Mouse (Mus musculus) hindlimb bud, embryonic 11.5 days (tissue): ENCODE results near the gene Spag7.

Experiments used
- DNase-seq: peaks from one replicate; pipeline ENCODE4 v3.0.0-alpha.2; 2012; ENCODE audit warnings: low read depth, low spot score; ENCODE audit errors: extremely low spot score

Gene Spag7

GRCm38 (mm10) chr11:70681897-70682581 is 12.8 kb upstream of the Spag7 start:
- no peak for DNase-seq

- no peak for DNase-seq
These were observed 12.0 kb upstream of the Spag7 start for GRCm38 (mm10) chr11:70681170-70681569.

- DNase-seq: no peak
These were observed 10.7 kb upstream of the Spag7 start for GRCm38 (mm10) chr11:70679894-70680293.

DNA sequence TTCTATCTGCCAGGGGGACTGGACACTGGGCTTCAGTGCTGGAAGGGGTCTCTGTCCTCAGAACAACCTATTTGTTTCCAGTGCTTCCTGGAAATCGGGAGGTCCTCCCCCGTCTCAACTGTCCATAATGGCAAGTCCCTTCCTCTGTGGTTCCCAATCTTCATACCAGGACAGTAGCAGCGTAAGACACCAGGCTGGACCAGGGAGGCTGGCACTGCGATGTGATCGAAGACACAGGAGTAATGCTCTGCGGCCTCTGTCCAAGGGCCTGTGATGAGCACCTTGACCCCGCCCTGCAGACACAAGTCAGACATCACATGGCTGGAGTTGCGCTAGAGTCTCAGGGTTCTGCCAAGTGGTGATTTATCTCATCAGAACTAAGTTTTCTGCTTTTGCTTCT is 10.1 kb upstream of the Spag7 start:
- DNase-seq: no peak

DNA sequence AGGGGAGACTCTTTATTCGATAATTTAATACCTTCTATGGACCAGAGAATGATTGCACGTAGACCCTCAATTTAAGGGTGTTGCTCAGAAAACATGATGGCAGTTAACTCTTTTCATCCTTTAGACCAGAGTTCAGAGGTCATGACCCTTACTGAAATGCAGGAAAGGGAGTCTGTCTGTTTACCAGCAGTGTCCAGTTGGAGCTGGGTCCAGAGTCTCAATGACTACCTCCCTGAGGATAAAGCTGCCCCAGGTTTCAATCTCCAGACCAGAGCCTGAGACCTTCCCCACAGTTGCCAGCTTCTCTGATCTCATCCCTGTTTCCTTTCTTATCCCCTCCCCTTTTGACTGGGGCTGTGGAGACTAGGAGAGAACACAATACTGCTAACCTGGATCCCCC is 9.4 kb upstream of the Spag7 start:
- no peak for DNase-seq

DNA sequence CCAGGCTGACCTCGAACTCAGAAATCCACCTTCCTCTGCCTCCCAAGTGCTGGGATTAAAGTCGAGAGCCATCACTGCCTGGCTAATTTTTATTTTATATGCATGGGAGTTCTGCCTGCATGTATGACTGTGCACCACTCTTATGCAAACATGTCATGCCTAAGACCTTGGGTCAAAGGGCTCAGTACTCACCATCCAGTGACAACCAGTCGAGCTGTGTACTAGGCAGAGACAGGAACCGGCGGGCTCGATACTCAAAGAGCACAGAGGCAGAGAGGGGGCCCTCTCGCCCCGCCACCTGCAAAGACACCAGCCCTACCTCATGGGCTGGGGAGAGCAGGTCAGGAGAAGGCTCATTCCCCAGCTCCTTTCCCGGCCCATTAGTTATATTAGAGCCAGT is 8.9 kb upstream of the Spag7 start:
- no peak for DNase-seq

- no peak for DNase-seq
These were observed 5.3 kb upstream of the Spag7 start for GRCm38 (mm10) chr11:70674501-70674900.

- no peak for DNase-seq
These were observed 4.8 kb upstream of the Spag7 start for GRCm38 (mm10) chr11:70674014-70674413.

DNA sequence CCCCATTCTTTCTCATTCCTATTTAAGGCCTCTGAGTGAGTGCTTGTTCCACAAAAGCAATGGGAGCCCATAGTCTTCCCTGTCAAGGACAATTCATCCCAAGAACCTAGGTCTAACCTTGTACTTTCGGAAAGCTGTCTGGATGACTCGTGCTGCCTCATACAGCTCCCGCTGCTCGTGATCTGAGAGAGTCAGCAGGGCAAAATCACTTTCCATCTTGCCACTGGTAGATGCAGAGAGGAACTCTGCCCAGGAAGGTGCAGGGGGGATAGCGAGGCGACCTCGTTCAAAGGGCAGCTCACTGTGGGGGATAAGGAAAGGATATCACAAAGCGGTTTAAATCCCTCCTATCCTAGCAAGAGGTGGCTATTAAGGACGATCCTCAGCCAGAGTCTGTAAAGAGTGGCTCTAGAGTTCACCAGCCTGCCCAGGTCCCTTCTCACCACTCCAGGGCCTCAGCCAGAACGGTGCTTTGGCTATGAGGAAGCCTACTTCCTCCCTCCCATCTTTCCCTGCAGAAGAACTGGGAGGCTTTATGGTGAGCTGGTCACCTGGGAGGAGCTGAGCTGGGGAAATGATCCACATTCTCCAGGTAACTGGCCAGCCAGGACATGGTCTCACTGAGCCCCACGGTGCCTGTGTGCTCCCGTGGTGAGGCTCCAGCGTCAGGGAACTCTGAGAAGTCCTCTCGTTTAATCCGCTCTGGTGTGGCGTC is 2.3 kb upstream of the Spag7 start:
- no peak for DNase-seq

GRCm38 (mm10) chr11:70670483-70670882 is 1.3 kb upstream of the Spag7 start:
- DNase-seq: no peak

DNA sequence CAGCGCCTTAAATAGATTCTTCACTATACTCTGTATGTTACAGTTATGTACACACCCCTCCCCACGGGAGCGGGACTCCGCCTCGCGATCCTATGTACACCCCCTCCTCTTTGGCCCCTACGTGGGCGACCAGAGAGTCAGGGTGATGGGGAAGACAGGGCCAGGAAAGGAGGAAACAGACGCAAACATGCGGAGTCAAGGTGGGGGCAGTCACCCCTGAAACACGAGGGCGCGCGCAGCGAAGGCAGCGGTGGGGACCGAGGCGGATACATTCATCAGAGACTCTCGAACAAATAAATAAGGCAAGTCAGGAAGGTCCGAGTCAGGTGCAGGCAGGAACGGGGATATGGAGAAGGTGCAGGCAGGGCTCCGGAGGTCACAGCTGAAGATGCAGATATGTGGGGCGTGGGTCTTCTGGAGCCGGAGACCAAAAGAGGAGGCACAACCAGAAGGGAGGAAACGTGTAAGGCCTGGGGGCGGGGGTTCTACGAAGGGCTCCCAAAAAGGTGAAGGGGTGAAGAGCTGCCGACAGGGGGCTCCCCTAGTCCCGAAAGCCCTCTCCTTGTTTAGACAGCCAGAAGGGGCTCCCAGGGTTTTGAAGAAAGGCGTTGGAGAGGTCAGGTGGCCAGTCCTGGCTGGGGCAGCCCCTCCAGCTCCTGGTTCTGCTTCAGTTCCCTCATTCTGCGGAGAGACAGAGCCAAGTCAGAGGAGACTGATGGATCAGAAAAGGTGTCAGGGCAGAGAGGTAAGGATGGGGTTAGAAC is 548 bp upstream of the Spag7 start:
- DNase-seq: no peak

DNA sequence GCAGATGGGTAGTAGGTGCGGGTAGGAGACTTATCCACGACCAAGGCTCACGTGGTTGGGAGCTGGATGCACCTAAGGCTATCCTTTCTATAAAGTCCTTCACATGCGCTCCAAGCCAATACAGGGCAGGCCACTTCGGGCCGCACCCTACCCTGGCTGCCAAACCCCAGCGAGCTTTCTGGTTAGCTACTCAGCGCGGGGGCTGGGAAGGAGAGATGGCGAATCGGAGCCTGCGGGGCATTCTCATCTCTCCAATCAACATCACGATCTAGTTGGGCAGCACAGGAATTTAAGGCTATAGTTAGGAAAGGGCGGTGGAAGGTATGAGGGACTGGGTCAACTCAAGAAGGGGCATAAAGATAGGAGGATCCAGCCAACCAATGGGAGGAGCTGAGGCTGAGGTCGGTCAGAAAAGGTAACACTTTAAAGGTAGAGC is 863 bp downstream of the Spag7 start:
- DNase-seq: no peak

- no peak for DNase-seq
These were observed 1.7 kb downstream of the Spag7 start for GRCm38 (mm10) chr11:70667271-70668150.

DNA sequence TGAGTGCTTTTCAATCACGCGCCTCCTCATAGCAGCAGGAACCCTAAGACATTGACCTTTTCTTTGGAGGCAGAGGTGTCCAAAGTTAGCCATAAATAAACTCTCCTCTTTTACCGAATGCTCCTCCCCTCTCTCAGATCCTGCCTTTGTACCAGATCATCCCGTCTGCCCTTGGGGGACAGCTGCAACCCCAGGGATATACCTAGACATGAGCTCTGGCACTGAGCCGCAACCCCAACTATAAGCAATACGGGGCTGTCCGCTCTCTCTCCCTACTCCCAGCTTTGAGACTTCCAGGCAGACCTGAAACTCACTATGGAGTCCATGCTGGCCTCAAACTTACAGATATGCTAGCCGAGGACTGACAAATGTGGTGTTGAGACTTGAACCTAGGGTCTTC is 2.5 kb downstream of the Spag7 start:
- DNase-seq: no peak

GRCm38 (mm10) chr11:70664741-70665140 is 4.5 kb downstream of the Spag7 start:
- DNase-seq: no peak

DNA sequence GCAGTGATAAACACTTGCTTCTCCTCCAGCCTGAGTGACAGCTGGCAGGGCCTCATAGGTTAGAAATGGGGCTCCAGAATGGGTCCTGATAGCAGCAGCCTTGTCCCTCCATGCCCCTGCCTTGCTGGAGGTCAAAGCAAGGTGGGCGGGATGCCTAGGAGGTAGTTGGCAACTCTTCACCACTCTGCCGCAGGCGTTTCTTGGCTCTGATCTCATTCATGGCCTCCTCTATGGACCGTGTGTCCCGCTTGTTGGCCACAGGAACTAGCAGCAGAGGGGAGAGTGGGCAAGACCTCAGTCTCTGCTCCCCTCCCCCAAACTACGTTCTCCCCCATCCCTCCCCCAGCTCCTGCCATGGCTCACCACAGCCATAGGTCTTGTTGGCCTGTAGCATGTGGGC is 5.3 kb downstream of the Spag7 start:
- no peak for DNase-seq

GRCm38 (mm10) chr11:70663101-70663500 is 6.1 kb downstream of the Spag7 start:
- no peak for DNase-seq

GRCm38 (mm10) chr11:70660571-70660970 is 8.6 kb downstream of the Spag7 start:
- no peak for DNase-seq

GRCm38 (mm10) chr11:70658942-70659341 is 10.3 kb downstream of the Spag7 start:
- DNase-seq: no peak

DNA sequence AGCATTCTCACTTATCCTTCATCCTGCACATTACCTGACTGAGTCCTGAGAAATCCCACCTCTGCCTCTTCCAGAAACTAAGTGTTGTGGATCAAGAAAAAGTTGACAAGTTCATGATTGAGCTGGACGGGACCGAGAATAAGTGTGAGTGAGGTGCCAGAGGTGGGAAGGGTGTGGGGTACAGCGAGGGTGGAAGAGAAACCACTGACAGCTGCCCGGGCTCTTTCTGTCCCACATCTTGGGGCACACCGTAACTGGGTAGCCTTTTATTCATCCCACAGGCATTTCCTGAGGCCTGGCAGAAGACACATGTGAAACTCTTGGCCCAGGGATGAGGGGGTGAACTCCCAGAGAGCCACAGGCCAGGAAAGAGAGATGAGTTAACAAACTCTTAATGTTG is 10.7 kb downstream of the Spag7 start:
- DNase-seq: no peak

- DNase-seq: no peak
These were observed 11.2 kb downstream of the Spag7 start for GRCm38 (mm10) chr11:70657991-70658390.
